Mouse (Mus musculus) CH12F3 (cell line): ENCODE measurements at regions not wholly inside any gene's neighbourhood (a gene's known extent, or its start where the extent isn't known, plus 50 kb on each side); places are given as distances from the start of the nearest gene placed in this dataset.
"Not testable (repeated sequence)": the region's sequence is repeated elsewhere in the genome, so short reads cannot be mapped to it uniquely, and the experiment has no call there.

ENCODE experiments used
- in situ Hi-C: fragments of 300-500 bp; cut with MboI; formaldehyde crosslinking; loops from 2 replicates; pipeline ENCODE4 v1.14.3; 2020; ENCODE audit warnings: low sequenced_read_pairs

DNA sequence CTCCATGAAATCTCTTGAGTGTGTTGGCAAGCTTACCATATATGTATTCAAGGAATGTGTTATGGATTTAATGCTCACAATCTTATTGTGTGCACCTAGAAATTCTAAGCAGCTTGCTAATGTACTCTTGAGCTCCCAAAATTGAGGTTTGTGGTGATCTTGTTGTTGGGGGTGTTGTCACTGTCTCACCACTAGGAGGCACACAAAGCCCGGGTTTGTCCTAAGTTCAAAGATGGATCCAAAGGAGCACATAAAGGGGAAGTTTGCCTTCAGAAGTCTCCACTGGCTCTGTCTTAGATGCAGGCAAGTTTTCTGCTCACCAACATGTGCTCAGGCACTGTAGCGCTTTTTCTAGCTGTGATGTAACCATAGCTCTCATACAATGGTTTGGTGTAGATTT is 151.8 kb downstream of the Mrgpra4 start:
- in situ Hi-C loops, result no loop called here

DNA sequence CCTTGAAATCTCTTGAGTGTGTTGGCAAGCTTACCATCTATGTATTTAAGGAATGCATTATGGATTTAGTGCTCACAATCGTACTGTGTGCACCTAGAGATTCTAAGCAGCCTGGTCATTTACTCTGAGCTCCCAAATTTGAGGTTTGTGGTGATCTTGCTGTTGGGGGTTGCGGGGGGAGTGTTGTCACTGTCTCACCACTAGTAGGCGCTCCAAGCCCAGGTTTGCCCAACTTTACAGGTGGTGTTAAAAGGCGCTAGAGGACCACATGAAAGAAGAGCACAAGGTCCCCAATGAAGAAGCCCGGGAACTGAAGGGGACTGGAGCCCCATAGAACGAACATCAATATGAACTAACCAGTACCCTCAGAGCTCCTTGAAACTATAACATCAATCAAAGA is 180.2 kb upstream of the Mrgpra3 start:
- in situ Hi-C loops, result loop anchor here (10.0 kb wide), 1 partner anchor 427 kb away; the partner anchor contains the start of gene Mrgpra1

DNA sequence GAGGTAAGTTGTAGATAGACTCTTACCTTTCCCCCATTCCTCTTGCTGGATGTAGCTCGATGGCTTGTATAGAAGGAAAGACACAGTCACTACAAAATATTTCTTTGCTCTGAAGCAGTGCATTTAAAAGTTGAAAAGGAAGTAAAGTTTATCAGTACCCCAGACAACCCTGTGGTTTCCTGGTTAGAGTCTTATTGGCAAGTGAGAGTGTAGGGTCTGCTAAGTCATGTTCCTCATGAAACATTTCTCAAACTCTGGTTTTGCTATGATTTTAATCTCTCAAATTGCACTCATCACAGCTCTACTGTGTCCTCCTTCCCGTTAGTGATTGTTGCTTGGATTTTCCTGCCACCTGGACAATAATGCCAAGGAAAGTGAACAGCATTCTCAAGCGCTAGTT is 146.4 kb upstream of the Mrgpra3 start:
- in situ Hi-C loops, result no loop called here

- in situ Hi-C loops, result not testable (repeated sequence)
Measured at GRCm38 (mm10) chr7:47740064-47740463, 138.9 kb upstream of the Mrgpra3 start.

DNA sequence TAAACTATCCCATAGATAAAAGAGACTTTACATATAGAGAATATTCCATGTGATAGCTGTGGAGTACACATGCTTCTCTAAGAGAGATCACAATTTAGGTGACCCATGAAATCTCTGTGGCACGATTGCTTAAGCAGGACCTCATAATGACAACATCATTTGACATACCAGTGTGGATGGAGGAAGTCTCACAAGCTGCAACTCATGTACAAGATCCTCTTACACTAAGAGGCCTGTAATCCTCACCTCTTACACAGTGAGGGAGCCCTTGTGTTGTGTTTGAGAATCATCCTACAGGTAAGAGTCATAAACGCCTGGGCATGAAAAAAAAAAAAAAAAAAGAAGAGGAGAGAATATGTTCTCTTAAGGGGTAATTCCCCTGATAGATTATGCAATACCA is 89.9 kb upstream of the Mrgpra3 start:
- in situ Hi-C loops, result no loop called here

- in situ Hi-C loops, result no loop called here
Measured at GRCm38 (mm10) chr7:47676999-47677398, 75.8 kb upstream of the Mrgpra3 start.
